Comparison of ENCODE assay signal across 18 mouse cellular contexts in genomic region chr7:16918670-16919069, GRCm38 (mm10). TPM values are rescaled to one million over a fixed set of nuclear protein-coding genes. Genes with fewer than 3 reads are reported as not detected.
DNase-seq lines count a peak whose midpoint lies in the region; ATAC-seq and TF ChIP-seq lines count a peak whose summit lies in the region.
"Had no signal": no experiment of that assay in that cellular context is flagged by ENCODE, and none has a peak within 500 bp of the region (broad histone marks: within the 10 kb centered on the region; RNA-seq: fewer than 3 reads in every experiment).

No protein-coding gene starts in this region.

- intact Hi-C loops in gastrocnemius, adult 2 months (cut with DNase I), result no loop called here
- intact Hi-C loops in heart, adult 2 months (cut with DNase I), result no loop called here

- no peaks in the 10 kb centered on the region for H3K27me3 ChIP-seq in limb, embryonic 12.5 days
- H3K27me3 ChIP-seq in limb, embryonic 10.5 days (ENCODE audit: low read depth, poor library complexity, severe bottlenecking), result no peaks in the 10 kb centered on the region
- no peaks in the 10 kb centered on the region for H3K27me3 ChIP-seq in heart, adult 2 months (ENCODE audit: control insufficient read depth, insufficient read depth, low read length)
- H3K27me3 ChIP-seq: limb, embryonic 13.5 days; liver, embryonic 15.5 days had no signal

- no peaks in the 10 kb centered on the region for H3K9me3 ChIP-seq in limb, embryonic 12.5 days
- no peaks in the 10 kb centered on the region for H3K9me3 ChIP-seq in limb, embryonic 10.5 days (replicated peaks)
- H3K9me3 ChIP-seq: limb, embryonic 13.5 days; liver, embryonic 15.5 days had no signal

- H3K4me1 ChIP-seq in limb, embryonic 12.5 days (replicated peaks), result peaks cover 41% of the 10 kb centered on the region
- H3K4me1 ChIP-seq in limb, embryonic 10.5 days, result peaks cover 62% of the 10 kb centered on the region
- peaks cover 15% of the 10 kb centered on the region for H3K4me1 ChIP-seq in heart, adult 2 months (ENCODE audit: control insufficient read depth, insufficient read depth, low read length)

- H3K4me2 ChIP-seq in limb, embryonic 12.5 days, result no peak overlapping the region
- H3K4me2 ChIP-seq: limb, embryonic 13.5 days had no signal

- DNase-seq in gastrocnemius, adult 2 months, result no peak
- DNase-seq in gastrocnemius, postnatal 4 days (ENCODE audit: low spot score in 2 of 2), result no peak
- no peak for DNase-seq in limb, embryonic 10.5 days (ENCODE audit: low spot score)
- peak; percentile 64 for DNase-seq in Muller cell, postnatal 12 days (ENCODE audit: inconsistent ontology term)
- DNase-seq in brain, adult 2 months (ENCODE audit: low read depth, low spot score), result peak; percentile 20
- no peak for DNase-seq in heart, adult 2 months
- DNase-seq in lung, postnatal 4 days, result no peak
- DNase-seq: adrenal gland, postnatal 25 days; gastrocnemius, postnatal 25 days; kidney, adult 2 months; kidney, postnatal 10 days had no signal

- H3K4me3 ChIP-seq in gastrocnemius, adult 2 months, result no peak overlapping the region
- H3K4me3 ChIP-seq in limb, embryonic 12.5 days (replicated peaks), result no peak overlapping the region
- no peak overlapping the region for H3K4me3 ChIP-seq in limb, embryonic 10.5 days
- no peak overlapping the region for H3K4me3 ChIP-seq in heart, adult 2 months
- H3K4me3 ChIP-seq: erythroblast, embryonic 14.5 days; limb, embryonic 13.5 days; liver, embryonic 15.5 days had no signal

- peak overlapping the region; percentile 54 for H3K27ac ChIP-seq in gastrocnemius, adult 2 months
- no peak overlapping the region for H3K27ac ChIP-seq in limb, embryonic 12.5 days
- no peak overlapping the region for H3K27ac ChIP-seq in limb, embryonic 10.5 days
- no peak overlapping the region for H3K27ac ChIP-seq in heart, adult 2 months
- H3K27ac ChIP-seq: stomach, postnatal 0 days had no signal

- TF ChIP-seq POLR2A in heart, adult 2 months (IDR thresholded peaks at IDR 0.05; ENCODE audit: insufficient read depth, low read depth, low read length), result no peak

- 0 out of 2 replicates have a peak overlapping the region, but pooled peaks have one; percentile 0 for H3K9ac ChIP-seq in limb, embryonic 12.5 days (replicated peaks)
- H3K9ac ChIP-seq in heart, adult 2 months (ENCODE audit: low read depth, low read length), result no peak overlapping the region
- H3K9ac ChIP-seq: liver, embryonic 15.5 days had no signal

- TF ChIP-seq EP300 in heart, adult 2 months (IDR thresholded peaks at IDR 0.05; ENCODE audit: insufficient read depth, low read depth, low read length), result no peak

- peaks cover 5% of the 10 kb centered on the region; the same call in 1 of the 2 replicates for H3K79me2 ChIP-seq in heart, adult 2 months (replicated peaks; ENCODE audit: control insufficient read depth, insufficient read depth, low read length)

- no peak for TF ChIP-seq CTCF in gastrocnemius, adult 2 months (IDR thresholded peaks at IDR 0.05)
- TF ChIP-seq CTCF in heart, adult 2 months (IDR thresholded peaks at IDR 0.05), result no peak

- peaks cover 66% of the 10 kb centered on the region for H3K36me3 ChIP-seq in limb, embryonic 12.5 days
- H3K36me3 ChIP-seq in limb, embryonic 10.5 days, result peaks cover 85% of the 10 kb centered on the region
- H3K36me3 ChIP-seq in heart, adult 2 months (ENCODE audit: control insufficient read depth, insufficient read depth, low read length), result no peaks in the 10 kb centered on the region

- ATAC-seq in limb, embryonic 12.5 days (ENCODE audit: insufficient number of reproducible peaks, insufficient read depth, low FRiP score, low TSS enrichment, low read depth), result no peak
- ATAC-seq: forebrain, embryonic 14.5 days had no signal

- WGBS in limb, embryonic 12.5 days, result 76% methylated on average over 3 of the region's 3 CpGs
- 87% methylated on average over 3 of the region's 3 CpGs for WGBS in limb, embryonic 10.5 days
- WGBS in heart, adult 2 months, result 73% methylated on average over 3 of the region's 3 CpGs

RNA-seq across cellular contexts. Expression of gene Calm3, which starts 5.2 kb away (rescaled TPM):
- 100 to 1,000 TPM; 290 to 400 TPM for total RNA-seq in gastrocnemius, adult 2 months (2021)
- 100 to 1,000 TPM; 189 to 234 TPM for total RNA-seq in gastrocnemius, postnatal 4 days (2021)
- 108 and 123 TPM in 2 replicates for polyA plus RNA-seq in limb, embryonic 12.5 days (2016; fragmentation: Nextera tagmentation; extraction: Ambion mirVana)
- 127 and 134 TPM in 2 replicates for polyA plus RNA-seq in limb, embryonic 10.5 days (2016; fragmentation: Nextera tagmentation; extraction: Ambion mirVana)
- total RNA-seq in heart, adult 2 months (2021), result 100 to 1,000 TPM; 168 to 175 TPM
- 163 and 206 TPM in 2 replicates for polyA plus RNA-seq in heart, adult 2 months (2012; rRNA removed)

RNA-seq across cellular contexts. Expression of gene Ptgir, which starts 12.4 kb away (rescaled TPM):
- total RNA-seq in gastrocnemius, adult 2 months (2021), result under 1 TPM; 0.67 to 0.79 TPM
- total RNA-seq in gastrocnemius, postnatal 4 days (2021), result 1 to 10 TPM; 2.6 to 3.3 TPM
- 0.96 and 1.1 TPM in 2 replicates for polyA plus RNA-seq in limb, embryonic 12.5 days (2016; fragmentation: Nextera tagmentation; extraction: Ambion mirVana)
- 0.18 and 0.43 TPM in 2 replicates for polyA plus RNA-seq in limb, embryonic 10.5 days (2016; fragmentation: Nextera tagmentation; extraction: Ambion mirVana)
- 1 to 10 TPM; 1.9 to 2.9 TPM for total RNA-seq in heart, adult 2 months (2021)
- polyA plus RNA-seq in heart, adult 2 months (2012; rRNA removed), result 5.2 and 7.4 TPM in 2 replicates

RNA-seq across cellular contexts. Expression of gene Pnmal2, which starts 25.8 kb away (rescaled TPM):
- under 1 TPM; 0.74 to 0.86 TPM for total RNA-seq in gastrocnemius, adult 2 months (2021)
- total RNA-seq in gastrocnemius, postnatal 4 days (2021), result 10 to 100 TPM; 48.6 to 49.6 TPM
- polyA plus RNA-seq in limb, embryonic 12.5 days (2016; fragmentation: Nextera tagmentation; extraction: Ambion mirVana), result 16.6 and 16.9 TPM in 2 replicates
- 2.6 and 5.7 TPM in 2 replicates for polyA plus RNA-seq in limb, embryonic 10.5 days (2016; fragmentation: Nextera tagmentation; extraction: Ambion mirVana)
- 1 to 10 TPM; 3.8 to 4.1 TPM for total RNA-seq in heart, adult 2 months (2021)
- 3.5 and 4.4 TPM in 2 replicates for polyA plus RNA-seq in heart, adult 2 months (2012; rRNA removed)
- total RNA-seq: megakaryocyte progenitor cell, adult 5-6 weeks had no signal
- polyA plus RNA-seq: erythroblast, embryonic 14.5 days had no signal

RNA-seq across cellular contexts. Expression of gene Gng8, which starts 27.1 kb away (rescaled TPM):
- not detected for total RNA-seq in gastrocnemius, adult 2 months (2021)
- total RNA-seq in gastrocnemius, postnatal 4 days (2021), result 1 to 10 TPM; 2.6 TPM
- 13.2 and 16.2 TPM in 2 replicates for polyA plus RNA-seq in limb, embryonic 12.5 days (2016; fragmentation: Nextera tagmentation; extraction: Ambion mirVana)
- 15.4 and 18.5 TPM in 2 replicates for polyA plus RNA-seq in limb, embryonic 10.5 days (2016; fragmentation: Nextera tagmentation; extraction: Ambion mirVana)
- 1 to 10 TPM in 1 of 2 experiments, under 1 TPM in 1; 0.47 to 1.6 TPM for total RNA-seq in heart, adult 2 months (2021)
- polyA plus RNA-seq in heart, adult 2 months (2012; rRNA removed), result 7.4 and 13.1 TPM in 2 replicates
- total RNA-seq: gastrocnemius, postnatal 25 days; megakaryocyte progenitor cell, adult 5-6 weeks had no signal
- polyA plus RNA-seq: erythroblast, embryonic 14.5 days had no signal

RNA-seq across cellular contexts. Expression of gene Pnmal1, which starts 40.8 kb away (rescaled TPM):
- total RNA-seq in gastrocnemius, adult 2 months (2021), result not detected
- under 1 TPM in 1 of 2 experiments, not detected in 1; 0.16 TPM for total RNA-seq in gastrocnemius, postnatal 4 days (2021)
- polyA plus RNA-seq in limb, embryonic 12.5 days (2016; fragmentation: Nextera tagmentation; extraction: Ambion mirVana), result 1.4 and 1.5 TPM in 2 replicates
- polyA plus RNA-seq in limb, embryonic 10.5 days (2016; fragmentation: Nextera tagmentation; extraction: Ambion mirVana), result 0.79 and 1.5 TPM in 2 replicates
- under 1 TPM in 1 of 2 experiments, not detected in 1; 0.11 TPM for total RNA-seq in heart, adult 2 months (2021)
- polyA plus RNA-seq in heart, adult 2 months (2012; rRNA removed), result 0.06 TPM in 2 replicates
- total RNA-seq: gastrocnemius, postnatal 25 days; megakaryocyte progenitor cell, adult 5-6 weeks had no signal
- polyA plus RNA-seq: erythroblast, embryonic 14.5 days had no signal

Comparison
In these comparisons a context has a peak if more than half of its experiments do, and no peak if none do; other contexts are left out.
1. RNA of gene Pnmal2, which starts 25.8 kb away (total RNA-seq): 48.6 to 49.6 TPM in gastrocnemius, postnatal 4 days; 3.8 to 4.1 TPM in heart, adult 2 months and 0.74 to 0.86 TPM in gastrocnemius, adult 2 months; every median in the first group is over 4 times any median in the second.
2. DNase-seq: peak in Muller cell, postnatal 12 days (single experiment) and brain, adult 2 months (single experiment); none in gastrocnemius, adult 2 months (single experiment), gastrocnemius, postnatal 4 days (0 of 2), limb, embryonic 10.5 days (single experiment), heart, adult 2 months (0 of 2) and lung, postnatal 4 days (0 of 2).